Mouse (Mus musculus) midbrain, embryonic 14.5 days (tissue): Measurements from ENCODE around the gene Dido1. TPM values are rescaled to one million over a fixed set of nuclear protein-coding genes. Genes with fewer than 3 reads are reported as not detected.

ENCODE experiments used
- ATAC-seq: fragments of 200-750 bp; cut with Nextera tagmentation; 2 replicates; pipeline ENCODE4 v1.8.0; 2017; ENCODE audit warnings: moderate number of reproducible peaks, moderate library complexity; ENCODE audit not compliant: low FRiP score, low TSS enrichment
- DNase-seq: peaks from one replicate; pipeline ENCODE4 v3.0.0-alpha.2; 2015
- H3K27ac ChIP-seq: fragments of 300-500 bp; sonication (generic); replicated peaks from 2 replicates; pipeline ENCODE4 v1.5.1; 2014; ENCODE audit warnings: mild to moderate bottlenecking, low read depth, low read length, moderate library complexity
- H3K27me3 ChIP-seq: fragments of 300-500 bp; sonication (generic); 2 replicates; pipeline ENCODE4 v1.6.1; 2014; ENCODE audit warnings: low read length, control low read depth, mixed read lengths; ENCODE audit not compliant: control insufficient read depth, insufficient read depth
- H3K36me3 ChIP-seq: fragments of 300-500 bp; sonication (generic); 2 replicates; pipeline ENCODE4 v1.6.1; 2014; ENCODE audit warnings: low read length, control low read depth; ENCODE audit not compliant: control insufficient read depth, insufficient read depth
- H3K4me1 ChIP-seq: fragments of 300-500 bp; sonication (generic); 2 replicates; pipeline ENCODE4 v1.6.1; 2014; ENCODE audit warnings: mild to moderate bottlenecking, antibody characterized with exemption, low read length, control low read depth; ENCODE audit not compliant: control insufficient read depth, insufficient read depth
- H3K4me2 ChIP-seq: fragments of 300-500 bp; sonication (generic); 2 replicates; pipeline ENCODE4 v1.6.1; 2014; ENCODE audit warnings: mild to moderate bottlenecking, low read length, moderate library complexity
- H3K4me3 ChIP-seq: fragments of 300-500 bp; sonication (generic); replicated peaks from 2 replicates; pipeline ENCODE4 v1.5.1; 2014; ENCODE audit warnings: low read depth, low read length
- H3K9ac ChIP-seq: fragments of 300-500 bp; sonication (generic); replicated peaks from 2 replicates; pipeline ENCODE4 v1.6.1; 2014; ENCODE audit warnings: mild to moderate bottlenecking, low read length, moderate library complexity
- H3K9me3 ChIP-seq: fragments of 300-500 bp; sonication (generic); 2 replicates; pipeline ENCODE4 v1.6.1; 2016; ENCODE audit warnings: low read length, control low read depth, mixed read lengths; ENCODE audit not compliant: control insufficient read depth
- WGBS: fragments of 180-500 bp; shearing (Covaris S2); extraction: QIAGEN DNeasy Blood & Tissue Kit; methylation state at CpG from one replicate; pipeline ENCODE4 v1.1.7; 2014; 5-methylcytosine and 5-hydroxymethylcytosine counted together
- polyA plus RNA-seq: library from polyadenylated mRNA; unstranded; fragments of >200 nt; fragmentation: Nextera tagmentation; extraction: Ambion mirVana; gene quantifications from 2 replicates; pipeline ENCODE4 v1.2.1, GENCODE M21; 2014

Dido1 gene
- polyA plus RNA-seq, 1 experiment from 2014 or later = 31.2 TPM

- no peak overlapping the region for H3K9ac ChIP-seq
- H3K27ac ChIP-seq = no peak overlapping the region
- H3K27me3 ChIP-seq = no peaks in the 10 kb centered on the region
- peaks cover 67% of the 10 kb centered on the region for H3K36me3 ChIP-seq
- no peak overlapping the region for H3K4me2 ChIP-seq
- DNase-seq = no peak
- no peaks in the 10 kb centered on the region for H3K4me1 ChIP-seq
- no peak for ATAC-seq
- H3K4me3 ChIP-seq = no peak overlapping the region
- 74% methylated on average over 2 of the region's 2 CpGs for WGBS
- H3K9me3 ChIP-seq = no peaks in the 10 kb centered on the region
These were observed 28.6 kb downstream of the Dido1 start for GRCm38 (mm10) chr2:180681225-180681624.

- Histone ChIP-seq H3K9ac (no peak overlapping the region), H3K36me3 (peaks cover 57% of the 10 kb centered on the region), H3K4me2 (no peak overlapping the region), H3K27ac (no peak overlapping the region), H3K27me3 (no peaks in the 10 kb centered on the region), H3K9me3 (no peaks in the 10 kb centered on the region), H3K4me1 (no peaks in the 10 kb centered on the region), H3K4me3 (no peak overlapping the region)
- peak; percentile 83 for DNase-seq
- WGBS = 22% methylated on average over 4 of the region's 4 CpGs
- ATAC-seq = no peak; the same call in 1 of the 2 replicates
These were observed 31.1 kb downstream of the Dido1 start for GRCm38 (mm10) chr2:180678609-180679140.

GRCm38 (mm10) chr2:180676706-180677105 is 33.1 kb downstream of the Dido1 start:
- no peak for ATAC-seq
- no peak for DNase-seq
- Histone ChIP-seq H3K4me1 (no peaks in the 10 kb centered on the region), H3K4me3 (no peak overlapping the region), H3K9me3 (no peaks in the 10 kb centered on the region), H3K27me3 (no peaks in the 10 kb centered on the region), H3K27ac (no peak overlapping the region), H3K36me3 (peaks cover 57% of the 10 kb centered on the region), H3K9ac (no peak overlapping the region), H3K4me2 (no peak overlapping the region)
- WGBS = 94% methylated on average over 2 of the region's 2 CpGs

- no peaks in the 10 kb centered on the region for H3K4me1 ChIP-seq
- H3K4me3 ChIP-seq = no peak overlapping the region
- no peak for ATAC-seq
- no peak overlapping the region for H3K4me2 ChIP-seq
- no peak overlapping the region for H3K27ac ChIP-seq
- no peak for DNase-seq
- H3K9ac ChIP-seq = no peak overlapping the region
- no peaks in the 10 kb centered on the region for H3K9me3 ChIP-seq
- WGBS = 88% methylated on average over 4 of the region's 4 CpGs
- peaks cover 53% of the 10 kb centered on the region for H3K36me3 ChIP-seq
- no peaks in the 10 kb centered on the region for H3K27me3 ChIP-seq
These were observed 47.8 kb downstream of the Dido1 start for GRCm38 (mm10) chr2:180662008-180662407.

GRCm38 (mm10) chr2:180660521-180660920 is 49.3 kb downstream of the Dido1 start:
- peaks cover 39% of the 10 kb centered on the region for H3K36me3 ChIP-seq
- no peaks in the 10 kb centered on the region for H3K9me3 ChIP-seq
- ATAC-seq (no peak), DNase-seq (no peak)
- 98% methylated on average over 5 of the region's 5 CpGs for WGBS
- no peaks in the 10 kb centered on the region for H3K27me3 ChIP-seq
- no peaks in the 10 kb centered on the region for H3K4me1 ChIP-seq
- no peak overlapping the region for H3K4me3 ChIP-seq
- no peak overlapping the region for H3K4me2 ChIP-seq
- H3K27ac ChIP-seq = no peak overlapping the region
- H3K9ac ChIP-seq = no peak overlapping the region

- Histone ChIP-seq H3K4me2 (peak overlapping the region; percentile 45), H3K27me3 (no peaks in the 10 kb centered on the region), H3K4me3 (no peak overlapping the region), H3K27ac (no peak overlapping the region), H3K4me1 (no peaks in the 10 kb centered on the region), H3K9me3 (no peaks in the 10 kb centered on the region), H3K9ac (peak overlapping the region; percentile 39), H3K36me3 (peaks cover 29% of the 10 kb centered on the region)
- WGBS = 21% methylated on average over 42 of the region's 42 CpGs
- ATAC-seq (no peak), DNase-seq (peak; percentile 31)
These were observed 50.2 kb downstream of the Dido1 start for GRCm38 (mm10) chr2:180659353-180660150.

GRCm38 (mm10) chr2:180658381-180658780 is 51.4 kb downstream of the Dido1 start:
- WGBS = 86% methylated on average over 5 of the region's 5 CpGs
- ATAC-seq (no peak), DNase-seq (no peak)
- no peaks in the 10 kb centered on the region for H3K9me3 ChIP-seq
- H3K4me2 ChIP-seq = no peak overlapping the region
- no peaks in the 10 kb centered on the region for H3K27me3 ChIP-seq
- no peak overlapping the region for H3K9ac ChIP-seq
- peaks cover 23% of the 10 kb centered on the region for H3K36me3 ChIP-seq
- no peaks in the 10 kb centered on the region for H3K4me1 ChIP-seq
- H3K27ac ChIP-seq = no peak overlapping the region
- H3K4me3 ChIP-seq = no peak overlapping the region

- Histone ChIP-seq H3K4me3 (no peak overlapping the region), H3K27ac (no peak overlapping the region), H3K9ac (no peak overlapping the region), H3K4me2 (no peak overlapping the region), H3K36me3 (peaks cover 23% of the 10 kb centered on the region), H3K9me3 (no peaks in the 10 kb centered on the region), H3K4me1 (no peaks in the 10 kb centered on the region), H3K27me3 (no peaks in the 10 kb centered on the region)
- ATAC-seq (no peak), DNase-seq (peak; percentile 88)
- 77% methylated on average over 4 of the region's 4 CpGs for WGBS
These were observed 52.3 kb downstream of the Dido1 start for GRCm38 (mm10) chr2:180657394-180658013.
